Mouse (Mus musculus) large intestine, adult 2 months (tissue): Measurements from ENCODE around the gene Hdac9. TPM values are rescaled to one million over a fixed set of nuclear protein-coding genes. Genes with fewer than 3 reads are reported as not detected.
"Not testable (repeated sequence)": the region's sequence is repeated elsewhere in the genome, so short reads cannot be mapped to it uniquely, and the experiment has no call there.

ENCODE experiments used
- DNase-seq: peaks from one replicate; pipeline ENCODE4 v3.0.0-alpha.2; 2012; ENCODE audit warnings: low read depth, low spot score
- WGBS: fragments of 180-500 bp; shearing (Covaris S2); methylation state at CpG from one replicate; pipeline ENCODE4 v1.1.7; 2018; 5-methylcytosine and 5-hydroxymethylcytosine counted together
- polyA plus RNA-seq: library from polyadenylated mRNA; depleted of rRNA; stranded (reverse); fragments of >200 nt; gene quantifications from 2 replicates; pipeline ENCODE4 v1.2.3, GENCODE M21; 2012

The Hdac9 gene
- polyA plus RNA-seq, 1 experiment, result 1.2 TPM

- DNase-seq, result no peak
- WGBS, result 28% methylated on average over 4 of the region's 4 CpGs
Measured at GRCm38 (mm10) chr12:34527761-34528160, 389.1 kb downstream of the Hdac9 start.

GRCm38 (mm10) chr12:34521468-34521867 lies 395.4 kb downstream of the Hdac9 start:
- 54% methylated on average over 2 of the region's 2 CpGs for WGBS

GRCm38 (mm10) chr12:34516769-34517562 lies 399.9 kb downstream of the Hdac9 start:
- 58% methylated on average over 6 of the region's 6 CpGs for WGBS
- DNase-seq, result no peak

More at GRCm38 (mm10) chr12:34521468-34521867, 395.4 kb downstream of the Hdac9 start:
- no peak for DNase-seq

GRCm38 (mm10) chr12:34506345-34506744 lies 410.6 kb downstream of the Hdac9 start:
- whole genome bisulfite sequencing, result 90% methylated on average over 1 of the region's 1 CpGs
- DNase-seq, result no peak

- WGBS, result 64% methylated on average over 9 of the region's 9 CpGs
- no peak for DNase-seq
Measured at GRCm38 (mm10) chr12:34498751-34499626, 417.9 kb downstream of the Hdac9 start.

- WGBS, result 77% methylated on average over 8 of the region's 8 CpGs
- no peak for DNase-seq
Measured at GRCm38 (mm10) chr12:34498331-34498730, 418.6 kb downstream of the Hdac9 start.

- 83% methylated on average over 3 of the region's 3 CpGs for WGBS
- DNase-seq, result no peak
Measured at GRCm38 (mm10) chr12:34497702-34498101, 419.2 kb downstream of the Hdac9 start.

GRCm38 (mm10) chr12:34495940-34496339 lies 421.0 kb downstream of the Hdac9 start:
- DNase-seq, result no peak
- WGBS, result 40% methylated on average over 3 of the region's 3 CpGs

- DNase-seq, result no peak
Measured at GRCm38 (mm10) chr12:34489629-34490028, 427.3 kb downstream of the Hdac9 start.

GRCm38 (mm10) chr12:34487666-34488065 lies 429.2 kb downstream of the Hdac9 start:
- 73% methylated on average over 1 of the region's 1 CpGs for WGBS
- no peak for DNase-seq

GRCm38 (mm10) chr12:34487021-34487420 lies 429.9 kb downstream of the Hdac9 start:
- WGBS, result 57% methylated on average over 3 of the region's 3 CpGs
- no peak for DNase-seq

- WGBS, result 67% methylated on average over 2 of the region's 2 CpGs
- no peak for DNase-seq
Measured at GRCm38 (mm10) chr12:34486016-34486415, 430.9 kb downstream of the Hdac9 start.

GRCm38 (mm10) chr12:34481702-34482101 lies 435.2 kb downstream of the Hdac9 start:
- WGBS, result 91% methylated on average over 5 of the region's 5 CpGs

GRCm38 (mm10) chr12:34472949-34473651 lies 443.8 kb downstream of the Hdac9 start:
- 72% methylated on average over 10 of the region's 10 CpGs for WGBS
- no peak for DNase-seq

More at GRCm38 (mm10) chr12:34481702-34482101, 435.2 kb downstream of the Hdac9 start:
- DNase-seq, result no peak

- no peak for DNase-seq
- 18% methylated on average over 4 of the region's 4 CpGs for WGBS
Measured at GRCm38 (mm10) chr12:34472542-34472941, 444.4 kb downstream of the Hdac9 start.

GRCm38 (mm10) chr12:34461728-34462127 lies 455.2 kb downstream of the Hdac9 start:
- no peak for DNase-seq
- 75% methylated on average over 1 of the region's 1 CpGs for WGBS

GRCm38 (mm10) chr12:34452643-34453042 lies 464.3 kb downstream of the Hdac9 start:
- no peak for DNase-seq
- 83% methylated on average over 5 of the region's 5 CpGs for WGBS

- 53% methylated on average over 2 of the region's 2 CpGs for WGBS
- no peak for DNase-seq
Measured at GRCm38 (mm10) chr12:34451198-34451597, 465.7 kb downstream of the Hdac9 start.

GRCm38 (mm10) chr12:34444724-34445123 lies 472.2 kb downstream of the Hdac9 start:
- DNase-seq, result not testable (repeated sequence)
- 94% methylated on average over 1 of the region's 1 CpGs for WGBS

- DNase-seq, result no peak
- 62% methylated on average over 8 of the region's 8 CpGs for WGBS
Measured at GRCm38 (mm10) chr12:34440930-34441329, 476.0 kb downstream of the Hdac9 start.
